Mouse (Mus musculus): ENCODE data around the gene Olfr68.
"Not testable (repeated sequence)": the region's sequence is repeated elsewhere in the genome, so short reads cannot be mapped to it uniquely, and the experiment has no call there.

Gene Olfr68

GRCm38 (mm10) chr7:103767687-103768086 lies 11.8 kb downstream of the Olfr68 start:
- not testable (repeated sequence) for DNase-seq (ENCODE audit: extremely low read depth, low read depth, low spot score)

- not testable (repeated sequence) for DNase-seq (ENCODE audit: extremely low read depth, low read depth, low spot score)
Observed at GRCm38 (mm10) chr7:103762212-103762611, 17.3 kb downstream of the Olfr68 start.

DNA sequence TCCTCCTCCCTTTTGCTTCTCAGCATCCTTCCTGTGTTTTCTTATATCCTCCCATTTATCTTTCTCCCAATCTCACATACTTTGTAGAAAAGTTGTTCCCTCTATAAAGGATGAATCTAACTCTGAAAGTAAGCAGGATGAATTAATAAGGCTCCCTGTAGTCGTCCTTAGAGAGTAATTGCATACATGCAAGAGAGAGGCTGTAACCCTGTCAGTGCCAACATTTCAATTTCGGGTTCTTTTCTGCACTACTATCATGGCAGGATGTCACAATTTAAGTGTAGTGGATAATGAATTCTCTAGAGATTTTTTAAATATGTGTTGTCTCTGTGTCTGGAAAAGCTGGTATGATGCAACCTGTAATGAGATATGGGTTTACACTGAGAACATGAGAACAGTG lies 22.3 kb downstream of the Olfr68 start, which contains the start of gene Olfr630:
TSS of gene Olfr630 (minus strand) at position 101 of the 400 bp plus-strand sequence.
- no peak for DNase-seq (ENCODE audit: extremely low read depth, low read depth, low spot score)

DNA sequence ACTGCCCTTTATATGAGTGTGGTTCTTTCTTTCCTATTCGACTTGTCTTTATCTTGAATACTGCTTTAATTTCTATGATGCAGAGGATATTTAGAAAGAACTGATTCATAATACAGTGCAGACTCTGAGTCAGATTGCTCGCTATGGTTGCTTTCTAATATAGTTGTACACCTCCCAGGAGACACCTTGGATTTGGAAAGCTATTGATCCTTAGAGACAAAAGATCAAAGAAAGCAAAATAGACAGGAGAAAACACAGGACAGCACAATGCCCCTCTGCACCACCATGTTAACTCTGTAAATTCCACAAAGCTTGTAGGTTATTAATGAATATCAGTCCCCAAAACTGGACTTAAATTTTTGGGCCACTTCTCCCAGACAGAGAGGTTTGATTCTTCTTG lies 34.7 kb downstream of the Olfr68 start, which contains the start of gene Olfr629:
TSS of gene Olfr629 (minus strand) at position 101 of the 400 bp plus-strand sequence.
- no peak for DNase-seq (ENCODE audit: extremely low read depth, low read depth, low spot score)

GRCm38 (mm10) chr7:103730074-103730473 lies 49.4 kb downstream of the Olfr68 start, which contains the start of gene Olfr628:
Olfr628 (plus strand) TSS chr7:103730374.
- no peak for DNase-seq (ENCODE audit: extremely low read depth, low read depth, low spot score)
